Mouse (Mus musculus) embryonic fibroblast, embryonic 13.5 days (primary cell): Measurements from ENCODE around the gene Hoxc6.

Experiments
- CTCF ChIP-seq: IDR thresholded peaks from 2 replicates; pipeline ENCODE4 v1.5.1; 2011; ENCODE audit warnings: mild to moderate bottlenecking, control low read depth, low read length, moderate library complexity, borderline replicate concordance; ENCODE audit not compliant: insufficient read depth
- POLR2A ChIP-seq: IDR thresholded peaks from 2 replicates; pipeline ENCODE4 v1.6.1; 2011; ENCODE audit warnings: low read depth, mild to moderate bottlenecking, control low read depth, low read length, moderate library complexity

GRCm38 (mm10) chr15:102975034-102975433 lies 23.0 kb upstream of the Hoxc6 start:
- TF ChIP-seq CTCF (no peak), POLR2A (no peak)
